Mouse (Mus musculus) layer of hippocampus, adult 8-10 months (tissue): ENCODE measurements at regions not wholly inside any gene's neighbourhood (a gene's known extent, or its start where the extent isn't known, plus 50 kb on each side); places are given as distances from the start of the nearest gene placed in this dataset.

Source experiments
- DNase-seq, 2 experiments: peaks; one replicate each; pipeline ENCODE4 v3.0.0; 2022; ENCODE audit warnings: low spot score in 2 of 2

DNA sequence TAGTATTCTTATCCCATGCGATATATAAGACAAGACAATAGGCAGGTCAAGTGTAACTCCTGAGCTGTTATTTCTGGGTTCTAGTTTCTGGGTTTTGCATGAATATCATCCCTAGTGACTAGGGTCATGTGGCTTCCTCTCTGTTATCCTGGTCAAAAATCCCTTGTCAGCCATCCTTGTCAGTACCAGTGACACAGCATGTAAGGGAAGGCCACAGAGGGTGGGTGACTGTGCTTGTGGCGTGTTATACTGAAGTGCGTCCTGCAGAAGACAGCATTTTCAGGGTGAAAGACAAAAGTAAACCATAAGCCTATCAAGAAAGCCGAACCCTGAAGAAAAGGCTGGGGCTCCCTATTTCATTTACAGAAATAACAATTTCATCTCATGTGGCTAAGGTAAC is 50.7 kb upstream of the Echdc3 start:
- DNase-seq, result no peak

DNA sequence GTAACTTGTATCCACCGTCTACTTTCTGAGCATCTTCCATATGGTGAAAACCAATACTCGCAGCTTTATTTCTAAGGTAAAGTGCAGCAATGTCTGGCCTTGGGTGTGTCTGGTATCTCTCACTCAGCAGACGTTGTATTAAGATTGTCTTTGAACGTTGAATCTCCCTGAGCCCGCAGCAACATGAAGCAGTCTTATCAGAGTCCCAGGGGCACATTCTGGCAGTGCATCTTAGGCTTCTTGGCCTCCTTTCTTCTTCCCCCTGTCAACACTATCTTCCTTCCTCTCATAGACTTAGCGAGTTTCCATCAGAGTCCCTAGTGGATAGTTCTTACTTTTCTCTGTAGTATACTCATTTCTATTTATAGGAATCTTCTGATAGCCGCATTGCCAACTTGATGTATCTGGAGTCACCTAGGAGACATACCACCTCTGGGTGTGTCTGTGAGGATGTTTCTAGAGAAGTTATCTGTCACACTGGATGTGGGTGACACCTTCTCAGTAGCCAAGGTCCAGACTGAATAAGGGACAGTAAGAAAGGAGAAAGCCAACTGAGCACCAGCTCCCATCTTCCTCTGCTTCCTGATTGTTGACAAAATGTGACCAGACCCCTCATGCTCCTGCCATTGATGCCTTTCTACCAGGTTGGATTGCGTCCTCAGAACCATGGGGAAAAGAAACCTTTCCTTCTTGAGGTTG is 51.4 kb upstream of the Echdc3 start:
- no peak for DNase-seq

DNA sequence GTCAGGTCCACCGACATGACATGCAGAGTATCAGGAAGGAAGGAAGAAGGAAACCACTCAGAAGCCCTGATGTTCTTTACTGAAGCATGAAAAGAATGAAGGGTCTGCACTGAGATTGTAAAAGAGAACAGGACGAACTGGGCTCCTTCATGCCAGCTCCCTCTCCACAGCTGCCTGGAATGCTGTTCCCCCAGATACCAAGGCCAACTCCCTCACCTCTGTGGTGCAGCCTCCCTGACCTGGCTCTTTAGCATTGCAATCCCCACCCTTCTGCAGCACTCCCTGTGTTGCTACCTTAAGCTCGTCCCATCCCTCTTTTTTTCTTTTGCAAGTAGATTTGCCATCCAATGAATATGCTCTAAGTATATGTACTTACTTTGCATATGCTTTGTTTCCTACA is 52.3 kb upstream of the Echdc3 start:
- no peak for DNase-seq

DNA sequence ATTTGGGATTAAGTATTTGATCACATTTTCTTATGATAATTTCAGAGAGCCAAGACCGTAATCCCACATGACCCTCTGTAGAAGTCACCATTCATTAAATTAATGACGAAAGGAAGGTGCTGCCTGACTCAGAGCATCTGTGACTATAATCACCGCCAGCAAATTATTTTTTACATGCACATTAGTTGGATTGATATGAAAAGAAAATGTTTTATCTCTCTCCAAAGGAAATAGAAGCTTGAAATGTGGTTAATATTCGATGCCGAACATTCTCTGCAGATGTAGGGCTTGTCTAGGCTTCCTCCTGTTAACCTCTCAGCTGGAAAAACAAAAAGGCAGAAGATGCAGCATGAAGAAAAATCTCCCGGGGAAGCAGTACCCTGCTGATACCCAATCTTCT is 54.2 kb upstream of the Echdc3 start:
- DNase-seq, result no peak

DNA sequence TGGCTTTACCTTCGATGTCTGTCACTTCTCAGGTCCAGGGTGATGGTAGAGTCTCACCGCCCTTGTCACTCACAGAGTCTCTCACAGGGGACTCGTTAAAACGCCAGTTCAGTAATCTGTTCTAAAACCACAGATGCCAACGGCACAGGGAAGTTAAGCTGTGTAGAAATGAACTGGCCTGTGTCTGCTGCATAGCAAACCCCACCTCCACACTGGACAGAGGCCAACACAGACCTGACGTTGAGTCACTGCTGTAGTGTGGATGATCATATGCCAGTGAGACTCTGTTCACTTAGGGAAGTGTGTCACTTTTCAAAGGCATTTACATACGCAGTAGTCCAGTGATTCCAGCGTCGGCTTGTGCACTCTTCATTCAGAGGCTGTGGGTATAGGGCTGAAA is 54.7 kb upstream of the Echdc3 start:
- peak; percentile 12 to 25 for DNase-seq

DNA sequence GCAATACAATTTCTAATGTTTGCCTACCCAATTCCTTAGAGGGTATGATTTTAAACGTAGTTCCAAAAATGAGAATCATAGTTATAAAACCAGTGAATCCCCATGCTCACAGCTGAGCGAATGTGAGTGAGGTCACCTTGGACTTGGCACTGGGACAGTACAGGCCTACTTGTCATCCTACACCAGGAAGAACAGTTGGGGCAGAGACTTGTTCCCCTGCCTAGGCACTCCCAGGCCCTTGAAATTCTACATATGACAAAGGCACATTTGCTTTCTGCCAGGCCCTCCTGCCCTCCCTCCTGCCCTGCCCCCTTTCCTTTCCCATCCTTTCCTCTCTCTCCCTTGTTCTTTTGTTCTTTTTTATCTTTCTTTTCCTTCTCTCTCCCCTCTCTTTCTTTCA is 50.0 kb upstream of the Usp6nl start:
- DNase-seq, result no peak
